Mouse (Mus musculus): ENCODE results near the gene Anapc11.

Gene Anapc11

DNA sequence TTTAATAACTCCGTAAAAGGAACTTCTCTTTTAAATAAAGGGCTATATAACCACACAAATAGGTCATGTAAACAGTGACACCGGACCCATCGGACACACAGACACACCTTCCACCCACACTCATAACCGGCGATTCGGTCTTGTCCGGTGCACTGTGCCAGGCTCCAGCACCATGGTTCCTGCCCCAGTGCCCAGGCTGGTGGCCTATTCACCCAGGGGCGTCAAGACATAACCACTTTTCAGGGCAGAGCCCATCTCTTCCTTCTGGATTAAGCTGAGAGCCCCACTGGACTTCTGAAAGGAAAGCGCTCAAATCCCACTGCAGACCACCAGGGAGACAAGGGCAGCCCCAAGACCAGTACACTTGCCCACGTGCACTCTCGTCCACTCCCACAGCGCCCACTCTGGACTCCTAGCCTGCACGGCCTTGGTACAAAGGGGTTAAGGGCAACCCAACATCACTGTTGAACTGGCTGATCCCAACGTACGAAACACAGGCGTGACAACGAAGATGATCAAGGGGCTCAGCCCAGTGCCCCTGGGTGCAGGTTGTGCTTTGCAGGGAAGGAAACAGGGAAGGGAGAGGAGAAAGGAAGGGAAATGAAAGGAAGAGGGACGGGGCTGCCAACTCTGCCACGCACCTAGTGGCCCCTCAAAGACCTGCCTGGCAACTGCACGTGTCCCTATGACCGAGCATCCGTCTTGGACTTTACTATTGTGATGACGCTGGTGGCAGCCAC, 30.6 kb downstream of the Anapc11 start:
- DNase-seq: no peak

DNA sequence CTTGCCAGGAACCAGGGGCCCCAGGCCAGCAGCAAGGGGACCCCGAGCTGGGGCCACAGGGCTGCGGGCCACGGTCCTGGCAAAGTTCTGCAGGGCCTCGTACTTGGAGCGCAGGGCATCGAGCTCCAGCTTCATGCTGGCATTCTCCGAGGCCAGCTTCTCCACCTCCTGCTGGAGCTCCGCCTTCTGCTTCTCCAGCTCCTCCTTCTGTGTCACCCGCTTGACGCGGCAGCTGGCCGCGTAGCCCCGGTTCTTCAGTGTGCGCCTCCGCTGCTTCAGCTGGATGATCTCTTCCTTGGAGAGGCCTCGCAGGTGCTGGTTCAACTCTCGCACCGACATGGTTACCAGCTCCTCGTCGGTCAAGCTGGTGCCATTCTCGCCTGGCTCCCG, 31.1 kb downstream of the Anapc11 start:
- no peak for DNase-seq

DNA sequence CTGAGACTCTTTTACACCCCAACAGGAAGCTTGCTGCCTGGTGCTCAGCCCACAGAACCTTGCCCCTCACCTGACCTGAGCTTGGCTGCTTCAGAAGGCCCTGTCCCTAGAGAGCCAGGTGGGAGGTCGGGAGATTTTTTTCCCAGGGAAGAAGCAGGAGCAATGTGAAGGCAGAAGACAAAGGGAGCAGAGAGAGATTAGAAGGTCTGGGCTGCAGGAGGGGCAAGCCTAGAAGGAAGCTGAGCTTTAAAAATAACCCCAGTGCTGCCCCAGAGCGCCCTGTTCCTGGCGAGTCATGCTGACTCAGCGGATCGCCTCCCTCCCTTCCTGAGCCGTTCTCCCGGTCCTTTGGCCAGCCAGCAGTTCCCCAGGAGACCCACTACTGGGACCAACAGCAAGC, 31.7 kb downstream of the Anapc11 start:
- DNase-seq: peak; percentile 34

DNA sequence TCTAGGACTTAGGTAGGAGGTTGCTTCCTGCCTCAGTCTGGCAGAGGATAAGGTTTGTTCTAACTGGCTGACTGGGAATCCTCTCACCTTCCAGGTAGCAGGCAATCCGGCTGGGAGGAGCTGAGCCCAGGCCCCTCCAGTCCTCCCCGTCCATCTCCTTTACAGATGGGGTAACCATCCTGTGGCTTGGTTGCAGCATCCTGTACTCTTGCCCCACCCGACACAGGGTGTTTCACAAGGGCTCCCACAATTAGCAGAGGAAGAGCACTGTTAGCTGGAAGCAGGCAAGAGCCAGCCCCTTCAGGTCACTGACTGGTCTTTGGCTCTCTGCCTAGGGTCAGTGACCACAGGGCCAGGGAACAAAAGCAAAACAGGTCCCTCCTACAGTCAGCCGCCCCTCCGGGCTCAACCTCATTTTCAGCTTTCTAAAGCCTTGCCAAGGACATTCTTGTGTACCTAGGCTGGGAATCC, 32.2 kb downstream of the Anapc11 start:
- DNase-seq: no peak

DNA sequence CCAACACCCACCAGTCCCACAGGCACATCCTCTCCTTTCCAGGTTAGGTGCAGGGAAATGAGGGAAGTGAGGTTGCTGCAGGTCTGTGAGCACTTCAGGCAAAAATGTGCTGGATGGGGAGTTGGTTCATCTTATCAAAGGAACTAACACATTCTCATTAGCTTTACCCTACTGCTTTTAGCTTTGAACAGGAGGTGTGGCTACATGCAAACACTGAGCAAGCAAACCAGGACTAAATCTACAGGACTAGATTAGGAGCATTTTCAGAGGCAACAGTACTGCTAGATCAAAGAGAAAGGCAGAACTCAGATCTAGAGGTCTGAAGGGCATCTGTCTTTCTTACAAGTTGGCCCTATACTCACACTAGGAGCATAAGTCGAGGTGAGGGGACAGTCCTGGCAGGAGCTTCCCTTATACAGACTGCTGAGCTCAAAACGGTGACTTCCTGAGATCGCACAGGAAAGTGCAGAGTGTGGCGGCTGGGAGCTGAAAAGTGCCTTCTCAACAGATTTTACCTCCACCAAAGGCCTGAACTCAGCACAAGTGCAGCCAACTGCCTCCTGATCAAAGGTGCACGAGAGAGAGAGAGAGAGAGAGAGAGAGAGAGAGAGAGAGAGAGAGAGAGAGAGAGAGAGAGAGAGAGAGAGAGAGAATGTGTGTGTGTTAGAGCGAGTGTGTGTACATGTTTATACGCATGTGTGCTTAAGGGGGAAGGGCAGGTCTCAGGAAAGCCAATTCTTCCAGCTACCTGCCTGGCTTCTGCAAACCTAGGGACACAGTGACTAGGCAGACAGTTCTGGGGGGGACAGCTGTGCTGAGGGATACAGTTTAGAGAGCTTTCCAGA, 32.9 kb downstream of the Anapc11 start:
- DNase-seq: no peak

DNA sequence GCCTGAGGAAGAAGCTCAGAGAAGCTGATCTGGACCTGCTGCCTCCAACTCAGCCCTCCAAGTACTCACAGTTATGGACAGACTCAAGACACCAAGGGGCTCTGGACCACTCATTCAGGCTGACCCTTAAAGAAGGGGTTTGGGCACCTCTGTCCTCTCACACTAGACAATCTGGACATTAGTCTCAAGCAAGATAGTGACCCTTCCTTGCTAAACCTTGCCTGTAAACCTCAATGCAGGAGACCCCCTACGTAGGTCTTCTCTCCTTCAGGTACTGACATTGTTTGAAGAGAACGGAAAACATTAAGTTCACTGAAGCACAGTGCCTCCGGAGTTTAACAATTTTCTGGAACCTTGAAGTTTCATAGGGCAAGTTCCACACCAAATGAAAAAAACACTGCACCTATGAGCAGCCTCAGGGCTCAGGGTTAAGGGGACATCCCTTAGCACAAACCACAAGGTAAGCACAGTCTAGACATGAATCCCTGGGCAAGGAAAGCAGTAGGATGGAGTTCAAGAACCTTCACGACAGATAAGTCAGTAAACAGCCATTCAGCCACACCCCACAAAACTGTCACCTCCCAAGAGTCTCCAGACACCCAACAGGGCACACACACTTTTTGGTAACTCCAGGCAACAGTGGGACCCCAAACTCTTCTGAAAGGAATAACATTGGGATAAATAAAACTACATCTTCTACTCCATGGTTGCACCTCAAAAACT, 33.7 kb downstream of the Anapc11 start:
- DNase-seq: no peak

DNA sequence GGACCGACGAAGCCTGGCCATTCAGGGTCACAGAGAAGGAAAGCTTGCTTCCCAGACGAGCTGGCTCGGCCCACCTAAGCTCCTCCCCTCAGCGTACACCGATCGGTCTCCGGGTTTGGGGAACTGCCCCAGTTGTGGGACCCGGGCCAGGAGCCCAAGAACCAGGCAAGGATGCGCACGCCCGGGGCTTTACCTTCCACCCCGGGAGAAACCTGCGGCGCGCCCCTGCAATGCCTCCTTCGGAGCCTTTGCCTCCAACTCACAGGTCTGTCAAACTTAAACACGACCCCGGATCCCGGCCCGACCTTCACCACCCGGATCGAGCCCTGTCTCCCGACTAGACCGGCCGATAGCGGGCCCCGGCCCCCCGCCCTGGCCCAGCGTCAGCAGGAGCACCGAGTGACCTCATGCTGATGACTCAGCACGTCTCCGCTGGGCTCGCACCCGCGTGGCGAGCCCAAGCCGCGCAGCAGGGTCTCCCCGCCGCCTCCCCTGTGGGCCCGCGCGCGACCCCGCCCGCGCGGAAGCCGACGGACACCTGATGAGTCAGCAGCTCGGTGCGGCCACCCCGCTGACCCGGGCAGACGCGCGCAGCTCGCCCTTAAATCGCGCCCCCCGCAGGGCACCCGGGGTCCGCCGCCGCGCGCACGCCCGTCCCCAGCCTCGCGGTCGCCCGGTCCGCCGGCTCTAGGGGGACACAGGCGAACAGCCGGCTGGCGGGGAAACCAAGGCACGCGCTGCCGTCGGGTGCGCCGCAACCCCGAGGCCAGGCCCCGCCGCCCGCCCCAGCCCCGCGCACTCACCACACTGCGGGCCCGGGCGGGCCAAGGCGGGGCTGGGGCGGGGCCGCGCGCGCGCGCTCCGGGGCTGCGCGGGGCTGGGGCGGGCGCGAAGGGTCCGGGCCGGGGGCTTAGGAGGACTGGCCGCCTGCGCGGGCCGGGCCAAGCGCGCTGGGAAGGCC, 34.6 kb downstream of the Anapc11 start:
- DNase-seq: peak; percentile 81

DNA sequence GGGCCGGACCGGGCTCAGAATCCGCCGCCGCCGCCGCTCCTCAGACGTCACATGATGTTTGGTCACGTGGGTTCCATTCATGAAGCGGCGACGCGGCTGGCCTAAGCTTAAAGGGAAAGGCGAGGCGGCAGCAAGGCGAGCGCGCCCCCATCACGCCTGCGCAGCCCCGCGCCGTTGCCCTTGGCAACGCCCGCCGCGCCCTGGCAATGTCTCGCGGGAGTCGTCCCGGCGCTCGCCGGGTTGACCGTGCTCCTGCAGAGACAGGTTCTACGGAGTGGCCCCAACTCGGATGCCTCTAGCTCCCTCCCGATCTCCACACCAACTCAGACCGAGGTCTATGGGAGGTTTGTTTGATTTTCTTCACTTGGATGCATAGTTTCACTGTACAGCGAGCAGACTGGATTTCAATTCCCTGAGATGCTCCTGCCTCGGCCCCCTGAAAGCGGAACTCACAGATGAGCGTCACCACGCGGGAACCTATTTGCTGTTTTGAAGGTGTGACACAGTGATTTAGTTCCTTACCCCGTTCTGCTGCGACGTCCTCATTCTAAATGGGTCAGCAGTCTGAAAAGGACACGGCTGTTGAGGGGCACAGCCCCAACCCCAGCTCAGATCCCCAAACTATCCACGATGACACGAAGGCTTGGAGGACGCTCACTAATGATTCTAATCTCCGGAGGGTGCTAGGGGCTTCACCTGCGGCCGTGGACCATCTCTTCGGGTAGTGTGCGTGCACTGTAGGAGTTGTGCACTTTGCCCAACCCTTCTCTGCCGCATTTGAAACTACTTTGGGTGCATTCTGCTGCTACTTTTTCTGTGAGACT, 35.5 kb downstream of the Anapc11 start, which contains the start of gene Mafg:
Mafg (minus strand) TSS at position 81 of the 824 bp plus-strand sequence.
- DNase-seq: peak; percentile 99

DNA sequence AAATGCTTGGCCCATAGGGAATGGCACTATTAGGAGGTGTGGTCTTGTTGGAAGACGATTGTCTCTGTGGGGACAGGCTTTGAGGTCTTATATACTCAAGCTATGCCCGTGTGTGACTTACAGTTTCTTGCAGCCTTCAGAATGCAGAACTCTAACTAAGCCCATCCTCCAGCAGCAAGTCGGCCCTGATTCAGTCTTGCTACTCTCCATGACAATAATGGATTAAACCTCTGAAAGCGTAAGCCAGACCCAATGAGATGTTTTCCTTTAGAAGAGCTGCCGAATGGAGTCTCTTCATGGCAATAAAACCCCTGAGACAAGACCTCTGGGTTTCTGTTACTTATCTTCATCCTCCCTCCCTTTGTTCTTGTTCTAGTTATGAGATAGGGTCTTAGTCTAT, 36.6 kb downstream of the Anapc11 start:
- DNase-seq: no peak

DNA sequence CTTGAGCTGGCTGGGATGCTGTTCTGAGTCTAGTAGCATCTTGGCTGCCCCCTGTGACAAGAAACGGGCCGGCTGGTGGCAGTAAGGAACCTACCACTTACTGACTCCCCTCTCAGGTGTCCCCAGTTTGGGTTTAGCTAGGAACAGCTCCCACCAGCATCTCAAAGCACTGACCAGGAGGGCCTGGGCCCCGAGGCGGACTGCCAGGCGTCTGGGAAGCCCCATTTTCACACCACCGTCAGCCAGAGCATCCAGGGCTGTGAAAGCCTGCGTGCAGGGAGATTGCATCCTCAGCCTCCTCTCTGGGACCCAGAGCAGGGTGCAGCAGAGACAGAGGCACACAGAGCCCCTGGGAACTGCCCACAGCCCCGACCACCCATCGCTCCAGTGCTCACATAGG, 43.0 kb downstream of the Anapc11 start:
- DNase-seq: no peak

DNA sequence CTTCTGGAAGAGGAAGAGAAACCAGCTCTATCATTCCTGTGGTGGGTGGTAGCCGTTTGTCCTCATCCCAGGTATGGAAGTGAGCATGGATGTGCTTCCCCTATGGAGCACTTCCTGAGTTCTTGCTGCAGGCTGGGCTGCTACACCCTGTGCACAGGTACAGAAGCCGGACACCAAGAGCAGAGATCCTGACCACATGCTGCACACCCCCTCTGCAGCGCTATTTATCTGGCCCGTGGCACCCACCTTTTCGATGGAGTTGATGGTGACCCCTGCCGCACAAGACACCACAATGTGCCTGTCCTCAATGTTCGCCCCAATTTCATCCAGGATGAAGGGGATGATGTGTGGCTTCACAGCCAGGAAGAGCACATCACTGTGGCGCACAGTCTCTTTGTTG, 43.6 kb downstream of the Anapc11 start:
- no peak for DNase-seq

DNA sequence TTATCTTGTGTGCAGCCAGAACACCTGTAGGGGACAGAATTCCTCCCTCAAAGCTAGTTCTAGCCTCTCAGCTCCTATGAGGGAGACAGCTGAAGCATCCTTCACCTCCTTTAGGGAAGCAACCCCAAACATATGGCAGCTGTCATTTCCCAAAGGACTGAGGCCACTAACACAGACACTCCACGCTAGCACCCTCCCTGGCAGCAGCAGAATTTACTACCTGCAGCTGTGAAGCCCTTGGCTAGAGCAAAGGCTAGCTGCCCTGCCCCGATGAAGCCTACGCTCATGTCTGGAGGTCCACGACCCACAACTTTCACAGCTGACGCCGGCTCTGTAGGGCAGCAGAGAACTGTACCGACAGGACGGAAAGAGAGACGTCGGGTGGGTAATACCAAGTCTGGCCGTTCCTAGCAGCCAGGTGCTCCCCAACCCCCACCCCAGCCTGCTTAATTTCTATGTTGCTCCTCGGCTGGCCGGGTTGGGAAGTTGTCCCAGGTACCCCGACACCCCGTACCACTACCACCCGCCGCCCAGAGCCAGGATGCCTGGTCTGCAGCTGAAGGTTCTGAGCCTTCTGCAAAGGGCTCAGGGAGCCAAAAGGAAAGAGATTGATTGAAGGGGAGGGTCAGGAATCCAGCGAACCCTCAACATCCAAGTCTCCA, 44.8 kb downstream of the Anapc11 start:
- DNase-seq: no peak

DNA sequence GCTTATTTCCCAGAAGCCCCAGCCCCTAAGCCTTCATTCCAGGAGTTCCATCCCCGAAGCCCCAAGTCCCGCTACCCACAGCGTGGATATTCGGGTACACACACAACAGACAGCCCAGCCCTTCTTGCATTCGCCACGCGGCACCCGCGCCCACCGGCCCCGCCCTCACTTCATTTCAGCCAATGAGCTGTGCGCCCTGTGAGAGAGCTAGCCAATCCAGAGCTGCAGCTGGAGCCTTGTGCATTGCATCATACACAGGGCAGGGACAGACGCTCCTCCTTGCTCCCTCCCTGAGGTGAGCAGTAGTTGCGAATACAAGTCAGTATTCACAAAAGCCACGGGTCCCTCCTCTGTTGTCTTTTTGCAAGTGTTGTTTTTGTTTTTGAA, 45.4 kb downstream of the Anapc11 start, which contains the start of gene Pycr1:
Pycr1 (minus strand) TSS at position 169 of the 387 bp plus-strand sequence.
- DNase-seq: peak; percentile 96

DNA sequence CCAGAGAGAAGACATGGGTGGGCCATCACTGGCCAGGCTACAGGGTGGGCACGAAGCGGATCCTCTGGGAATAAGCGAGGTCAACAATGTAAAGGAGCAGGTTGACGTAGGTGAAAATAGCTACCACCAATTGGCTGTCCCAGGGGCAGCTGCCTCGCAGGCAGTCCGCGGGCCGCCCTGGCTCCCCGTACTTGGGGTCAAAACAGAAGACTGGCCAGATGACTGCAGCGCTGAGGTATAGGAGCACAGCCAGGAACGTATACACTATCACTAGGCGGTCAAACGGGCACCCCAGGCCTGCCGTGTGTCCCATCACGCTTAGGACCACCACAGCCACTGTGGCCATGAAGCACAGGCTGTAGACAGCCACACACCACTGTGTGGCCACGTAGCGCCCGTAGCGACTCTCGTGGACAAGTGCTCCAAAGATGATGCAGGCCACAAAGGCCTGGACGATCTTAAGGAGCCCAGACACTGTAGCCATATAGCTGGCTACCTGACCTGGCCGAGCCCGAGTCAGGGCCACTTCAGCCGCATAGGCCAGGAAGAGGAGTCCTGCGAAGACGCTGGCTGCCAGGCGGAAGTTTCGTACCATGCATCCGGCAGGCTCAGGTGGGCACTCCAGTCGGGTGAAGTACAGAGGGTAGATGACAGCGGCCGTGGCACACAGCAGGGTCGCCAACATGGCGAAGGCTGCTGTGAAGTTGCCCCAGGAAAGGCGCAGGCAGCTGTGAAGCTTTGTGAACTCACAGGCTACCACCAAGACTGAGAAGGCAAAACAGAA, 49.0 kb downstream of the Anapc11 start:
- DNase-seq: no peak

DNA sequence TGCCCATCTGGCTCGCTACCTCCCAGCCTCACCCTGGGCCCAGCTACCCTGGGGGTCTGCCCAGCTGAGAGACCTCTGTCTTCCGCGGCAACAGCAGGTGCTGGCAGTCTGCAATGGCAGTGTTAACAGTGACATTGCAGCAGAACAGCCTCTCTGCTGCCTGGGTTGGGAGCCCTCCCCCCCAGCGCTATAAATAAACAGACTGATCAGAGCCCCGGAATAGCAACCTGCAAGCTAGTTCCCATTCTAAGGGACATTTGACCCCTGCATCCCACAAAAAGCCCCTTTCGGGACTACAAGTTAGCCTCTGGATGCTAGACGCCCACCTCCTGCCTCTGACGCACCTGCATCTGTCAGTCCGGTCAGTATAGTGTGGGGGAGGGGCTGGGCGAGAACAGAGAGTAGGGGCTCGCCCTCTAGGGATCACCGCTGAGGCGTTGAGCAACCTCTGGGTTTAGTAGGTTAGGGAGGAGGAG, 49.8 kb downstream of the Anapc11 start, which contains the start of gene Myadml2:
Myadml2 (minus strand) TSS at position 158 of the 476 bp plus-strand sequence.
- DNase-seq: peak; percentile 58

DNA sequence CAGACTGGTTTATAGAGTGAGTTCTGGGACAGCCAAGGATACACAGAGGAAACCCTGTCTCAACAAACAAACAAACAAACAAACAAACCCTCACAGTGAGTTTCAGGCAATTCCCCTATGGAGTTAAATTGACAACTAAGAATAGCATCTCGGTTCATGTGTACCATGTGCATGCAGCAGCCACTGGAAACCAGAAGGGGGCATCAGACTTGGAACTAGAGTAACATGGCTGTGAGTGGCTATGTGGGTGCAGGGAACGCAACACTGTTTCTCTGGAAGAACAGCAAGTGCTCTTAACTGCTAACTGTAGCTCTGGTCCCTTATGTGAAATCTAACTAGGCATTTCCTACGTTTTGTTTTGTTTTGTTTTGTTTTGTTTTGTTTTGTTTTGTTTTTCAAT, 53.7 kb downstream of the Anapc11 start:
- DNase-seq: no peak

DNA sequence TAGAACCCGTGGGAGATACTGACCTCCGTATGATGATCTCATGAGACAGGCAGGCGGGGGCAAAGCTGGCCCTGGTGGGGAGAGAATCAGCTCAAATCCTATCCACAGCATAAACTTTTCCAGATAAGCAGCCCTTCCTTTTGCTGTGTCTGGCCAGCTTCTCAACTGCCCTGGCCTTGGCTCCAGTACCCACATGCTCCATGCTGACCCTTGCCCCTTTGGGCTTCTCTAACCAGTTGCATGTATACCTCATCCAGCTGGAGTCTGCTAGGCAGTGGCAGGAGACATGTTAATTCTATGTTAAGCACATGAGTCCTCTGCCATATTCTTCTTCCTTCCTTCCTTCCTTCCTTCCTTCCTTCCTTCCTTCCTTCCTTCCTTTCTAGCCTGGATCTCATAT, 56.5 kb downstream of the Anapc11 start:
- DNase-seq: no peak

DNA sequence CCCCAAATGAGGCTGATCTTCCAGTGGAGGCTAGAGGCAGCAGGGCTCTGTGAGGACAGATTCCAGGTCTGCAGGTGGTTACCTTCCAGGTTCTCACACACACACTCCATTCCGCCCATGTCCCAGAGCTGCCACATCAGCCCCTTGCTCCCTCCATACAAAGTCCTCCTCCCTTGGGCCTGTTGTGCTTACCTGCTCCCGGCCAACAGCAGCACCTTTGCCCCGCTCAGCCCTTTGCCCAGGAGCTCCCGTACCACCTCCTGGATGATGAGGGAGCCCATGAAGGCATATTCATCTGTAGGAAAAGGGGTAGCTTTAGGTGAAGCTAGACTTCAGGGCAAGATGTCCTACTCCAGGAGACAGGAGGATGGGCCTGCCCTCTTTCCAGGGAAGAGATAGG, 59.1 kb downstream of the Anapc11 start:
- DNase-seq: no peak

All from embryo, embryonic 11 days (tissue).